Mouse (Mus musculus) E14TG2a.4 (cell line): Measurements from ENCODE around the gene Cobl.

Experiments
- CTCF ChIP-seq: conservative IDR thresholded peaks from 2 replicates; pipeline ENCODE4 v1.5.1; 2014; ENCODE audit warnings: low read length
- POU5F1 ChIP-seq: IDR thresholded peaks from 2 replicates; pipeline ENCODE4 v1.6.1; 2014; ENCODE audit warnings: low read length, borderline replicate concordance

- TF ChIP-seq CTCF: no peak
- no peak for TF ChIP-seq POU5F1
These were observed 39.0 kb upstream of the Cobl start for GRCm38 (mm10) chr11:12503756-12504155.
